8 mouse cellular contexts compared by ENCODE assay signal in genomic region chr2:143093726-143094125, GRCm38 (mm10). TPM values are rescaled to one million over a fixed set of nuclear protein-coding genes. Genes with fewer than 3 reads are reported as not detected.
DNase-seq lines count a peak whose midpoint lies in the region; ATAC-seq and TF ChIP-seq lines count a peak whose summit lies in the region.
"Had no signal": no experiment of that assay in that cellular context is flagged by ENCODE, and none has a peak within 500 bp of the region (broad histone marks: within the 10 kb centered on the region; RNA-seq: fewer than 3 reads in every experiment).

No protein-coding gene starts in this region.

- H3K4me2 ChIP-seq in forebrain, postnatal 0 days (ENCODE audit: low read depth): no peak overlapping the region
- H3K4me2 ChIP-seq in hindbrain, embryonic 15.5 days: no peak overlapping the region

- H3K27me3 ChIP-seq in forebrain, postnatal 0 days (ENCODE audit: insufficient read depth, low read length): no peaks in the 10 kb centered on the region
- no peaks in the 10 kb centered on the region for H3K27me3 ChIP-seq in hindbrain, embryonic 15.5 days

- 28% methylated on average over 6 of the region's 6 CpGs for WGBS in forebrain, postnatal 0 days
- WGBS in hindbrain, embryonic 15.5 days: 33% methylated on average over 6 of the region's 6 CpGs

- no peaks in the 10 kb centered on the region; the same call in 1 of the 2 replicates for H3K4me1 ChIP-seq in forebrain, postnatal 0 days (ENCODE audit: insufficient read depth)
- H3K4me1 ChIP-seq in hindbrain, embryonic 15.5 days (replicated peaks): no peaks in the 10 kb centered on the region

- DNase-seq in R1 (ENCODE audit: low read depth, low spot score): peak; percentile 77
- DNase-seq in cerebellum, adult 8-10 months: peak; percentile 11
- peak; percentile 91 for DNase-seq in forebrain, postnatal 0 days
- DNase-seq in layer of hippocampus, postnatal 36 days: peak; percentile 68 to 77
- DNase-seq in lung, postnatal 4 days: peak; percentile 31 to 47
- DNase-seq in right cerebral cortex, postnatal 14 days: peak; percentile 77

- H3K36me3 ChIP-seq in forebrain, postnatal 0 days (ENCODE audit: insufficient read depth): no peaks in the 10 kb centered on the region
- H3K36me3 ChIP-seq in hindbrain, embryonic 15.5 days: no peaks in the 10 kb centered on the region

- peak; percentile 97 for ATAC-seq in forebrain, postnatal 0 days
- ATAC-seq in hindbrain, embryonic 15.5 days (ENCODE audit: low FRiP score, low read depth): peak; percentile 91

- H3K9ac ChIP-seq in forebrain, postnatal 0 days: no peak overlapping the region
- no peak overlapping the region for H3K9ac ChIP-seq in hindbrain, embryonic 15.5 days

- peak; percentile 88 for TF ChIP-seq CTCF in forebrain, postnatal 0 days (IDR thresholded peaks at IDR 0.05; ENCODE audit: low read depth)

- no peaks in the 10 kb centered on the region for H3K9me3 ChIP-seq in forebrain, postnatal 0 days (ENCODE audit: low read length)
- no peaks in the 10 kb centered on the region for H3K9me3 ChIP-seq in hindbrain, embryonic 15.5 days

- peak overlapping the region; percentile 37; the same call in 1 of the 2 replicates for H3K27ac ChIP-seq in forebrain, postnatal 0 days (ENCODE audit: low read depth, low read length)
- no peak overlapping the region for H3K27ac ChIP-seq in hindbrain, embryonic 15.5 days (replicated peaks)

- H3K4me3 ChIP-seq in forebrain, postnatal 0 days (ENCODE audit: low read depth, low read length): no peak overlapping the region
- H3K4me3 ChIP-seq in hindbrain, embryonic 15.5 days: no peak overlapping the region

RNA-seq across cellular contexts. Expression of gene Otor, which starts 15.5 kb away (rescaled TPM):
- not detected in 2 replicates for total RNA-seq in forebrain, postnatal 0 days (2014; rRNA removed)
- polyA plus RNA-seq in forebrain, postnatal 0 days (2015; fragmentation: Nextera tagmentation; extraction: Ambion mirVana): 0.15 TPM in 1 of 2 replicates, not detected in the other
- polyA plus RNA-seq in hindbrain, embryonic 15.5 days (2015; fragmentation: Nextera tagmentation; extraction: Ambion mirVana): 1.5 and 5.3 TPM in 2 replicates
- not detected for total RNA-seq in layer of hippocampus, postnatal 36 days (2021)
- polyA plus RNA-seq: liver, embryonic 16.5 days had no signal

RNA-seq across cellular contexts. Expression of gene Snrpb2, which starts 30.9 kb away (rescaled TPM):
- 38.6 and 47.7 TPM in 2 replicates for total RNA-seq in forebrain, postnatal 0 days (2014; rRNA removed)
- polyA plus RNA-seq in forebrain, postnatal 0 days (2015; fragmentation: Nextera tagmentation; extraction: Ambion mirVana): 59.2 and 83.1 TPM in 2 replicates
- 44.1 and 57.6 TPM in 2 replicates for polyA plus RNA-seq in hindbrain, embryonic 15.5 days (2015; fragmentation: Nextera tagmentation; extraction: Ambion mirVana)
- 10 to 100 TPM; 32.8 to 41.9 TPM for total RNA-seq in layer of hippocampus, postnatal 36 days (2021)

Comparison
In these comparisons a context has a peak if more than half of its experiments do, and no peak if none do; other contexts are left out.
1. DNase-seq: peak in every context shown above with its lines; median percentile 91 in forebrain, postnatal 0 days; 77 in R1; 77 in right cerebral cortex, postnatal 14 days; 72 in layer of hippocampus, postnatal 36 days; 39 in lung, postnatal 4 days; 11 in cerebellum, adult 8-10 months.